Mouse (Mus musculus) MEL (cell line): Measurements from ENCODE around the gene Fam136a. TPM values are rescaled to one million over a fixed set of nuclear protein-coding genes. Genes with fewer than 3 reads are reported as not detected.

Source experiments
- DNase-seq: peaks from one replicate; pipeline ENCODE4 v3.0.0; 2011; ENCODE audit warnings: low read depth, low spot score
- H3K27ac ChIP-seq: 2 replicates; pipeline ENCODE4 v1.5.1; 2012; ENCODE audit warnings: low read depth, mild to moderate bottlenecking, control low read depth, low read length, moderate library complexity; ENCODE audit not compliant: control insufficient read depth
- H3K27me3 ChIP-seq, 2 experiments: fragments of 150-350 bp in 1 of 2; sonication (generic) in 1 of 2; 2 replicates each; pipeline ENCODE4 v1.6.1; 2012; ENCODE audit warnings: low read length in 2 of 2, mild to moderate bottlenecking in 2 of 2, improper control_type of control experiment in 1 of 2, moderate library complexity in 1 of 2; ENCODE audit not compliant: insufficient read depth in 2 of 2, control insufficient read depth in 1 of 2
- H3K36me3 ChIP-seq, 2 experiments: 2 replicates each; pipeline ENCODE4 v1.6.1; 2012 to 2014; ENCODE audit warnings: low read length in 2 of 2, improper control_type of control experiment in 1 of 2, inconsistent platforms in 1 of 2, mild to moderate bottlenecking in 1 of 2; ENCODE audit not compliant: insufficient read depth in 2 of 2, control insufficient read depth in 1 of 2
- H3K4me1 ChIP-seq, 2 experiments: fragments of 150-350 bp in 1 of 2; sonication (generic) in 1 of 2; 2 replicates each; pipeline ENCODE4 v1.6.1; 2012; ENCODE audit warnings: low read length in 2 of 2, improper control_type of control experiment in 1 of 2, mild to moderate bottlenecking in 1 of 2; ENCODE audit not compliant: insufficient read depth in 2 of 2, control insufficient read depth in 1 of 2
- H3K4me3 ChIP-seq, 2 experiments: fragments of 150-350 bp in 1 of 2; sonication (generic) in 1 of 2; 2 replicates each; pipeline ENCODE4 v1.5.1; 2012; ENCODE audit warnings: low read depth in 2 of 2, low read length in 2 of 2, mild to moderate bottlenecking in 2 of 2, moderate library complexity in 2 of 2, control low read depth in 1 of 2, improper control_type of control experiment in 1 of 2; ENCODE audit not compliant: control insufficient read depth in 1 of 2, insufficient read depth in 1 of 2
- H3K79me2 ChIP-seq: 2 replicates; pipeline ENCODE4 v1.6.1; 2012; ENCODE audit warnings: mild to moderate bottlenecking, low read length, moderate library complexity; ENCODE audit not compliant: control insufficient read depth, poor library complexity, insufficient read depth
- H3K9ac ChIP-seq: 2 replicates; pipeline ENCODE4 v1.6.1; 2012; ENCODE audit warnings: low read depth, mild to moderate bottlenecking, control low read depth, low read length, moderate library complexity; ENCODE audit not compliant: control insufficient read depth, poor library complexity, severe bottlenecking
- H3K9me3 ChIP-seq: fragments of 150-350 bp; sonication (generic); replicated peaks from 2 replicates; pipeline ENCODE4 v1.6.1; 2012; ENCODE audit warnings: mild to moderate bottlenecking, low read length, improper control_type of control experiment, moderate library complexity; ENCODE audit not compliant: insufficient read depth
- BHLHE40 ChIP-seq: IDR thresholded peaks from 2 replicates; pipeline ENCODE4 v1.6.1; 2012; ENCODE audit warnings: low read depth, mild to moderate bottlenecking, inconsistent platforms, low read length, improper control_type of control experiment, borderline replicate concordance
- CHD1 ChIP-seq: IDR thresholded peaks from 2 replicates; pipeline ENCODE4 v1.6.1; 2012; ENCODE audit warnings: low read depth, mild to moderate bottlenecking, inconsistent platforms, low read length, improper control_type of control experiment
- E2F4 ChIP-seq: IDR thresholded peaks from 2 replicates; pipeline ENCODE4 v1.6.1; 2011; ENCODE audit warnings: low read depth, low read length, improper control_type of control experiment, borderline replicate concordance
- ELF1 ChIP-seq: IDR thresholded peaks from 2 replicates; pipeline ENCODE4 v1.6.1; 2014; ENCODE audit warnings: low read depth, mild to moderate bottlenecking, inconsistent platforms, low read length, improper control_type of control experiment, moderate library complexity
- EP300 ChIP-seq, 2 experiments: IDR thresholded peaks; 2 replicates each; pipeline ENCODE4 v1.6.1; 2011; ENCODE audit warnings: improper control_type of control experiment in 2 of 2, low read length in 2 of 2, low read depth in 1 of 2, mild to moderate bottlenecking in 1 of 2
- ETS1 ChIP-seq: IDR thresholded peaks from 2 replicates; pipeline ENCODE4 v1.6.1; 2012; ENCODE audit warnings: low read depth, mild to moderate bottlenecking, inconsistent platforms, low read length, improper control_type of control experiment, moderate library complexity
- GABPA ChIP-seq: IDR thresholded peaks from 2 replicates; pipeline ENCODE4 v1.6.1; 2012; ENCODE audit warnings: low read depth, mild to moderate bottlenecking, inconsistent platforms, low read length, improper control_type of control experiment, moderate library complexity
- GATA1 ChIP-seq: IDR thresholded peaks from 2 replicates; pipeline ENCODE4 v1.6.1; 2011; ENCODE audit warnings: low read depth, low read length, improper control_type of control experiment
- HCFC1 ChIP-seq: IDR thresholded peaks from 2 replicates; pipeline ENCODE4 v1.6.1; 2012; ENCODE audit warnings: low read depth, mild to moderate bottlenecking, inconsistent platforms, low read length, improper control_type of control experiment, moderate library complexity
- JUND ChIP-seq: IDR thresholded peaks from 2 replicates; pipeline ENCODE4 v1.6.1; 2011; ENCODE audit warnings: low read depth, mild to moderate bottlenecking, improper control_type of control experiment, low read length
- KAT2A ChIP-seq: conservative IDR thresholded peaks from 2 replicates; pipeline ENCODE4 v1.6.1; 2012; ENCODE audit warnings: low read depth, low read length, improper control_type of control experiment, inconsistent platforms
- MAX ChIP-seq: IDR thresholded peaks from 2 replicates; pipeline ENCODE4 v1.6.1; 2011; ENCODE audit warnings: low read length, improper control_type of control experiment
- MAZ ChIP-seq: IDR thresholded peaks from 2 replicates; pipeline ENCODE4 v1.6.1; 2012; ENCODE audit warnings: low read depth, mild to moderate bottlenecking, inconsistent platforms, low read length, improper control_type of control experiment
- MEF2A ChIP-seq: IDR thresholded peaks from 2 replicates; pipeline ENCODE4 v1.6.1; 2014; ENCODE audit warnings: low read depth, mild to moderate bottlenecking, inconsistent platforms, low read length, improper control_type of control experiment; ENCODE audit not compliant: poor library complexity, insufficient replicate concordance, severe bottlenecking; ENCODE audit errors: extremely low read depth
- MYB ChIP-seq: IDR thresholded peaks from 2 replicates; pipeline ENCODE4 v1.6.1; 2011; ENCODE audit warnings: mild to moderate bottlenecking, low read depth, low read length, improper control_type of control experiment
- MYC ChIP-seq: IDR thresholded peaks from 2 replicates; pipeline ENCODE4 v1.6.1; 2011; ENCODE audit warnings: low read depth, mild to moderate bottlenecking, low read length, improper control_type of control experiment, moderate library complexity
- NRF1 ChIP-seq: IDR thresholded peaks from 2 replicates; pipeline ENCODE4 v1.6.1; 2014; ENCODE audit warnings: low read depth, mild to moderate bottlenecking, inconsistent platforms, low read length, improper control_type of control experiment, moderate library complexity; ENCODE audit not compliant: poor library complexity, insufficient read depth, severe bottlenecking
- POLR2A ChIP-seq, 2 experiments: IDR thresholded peaks; 2 replicates each; pipeline ENCODE4 v1.6.1; 2011 to 2012; ENCODE audit warnings: low read length in 2 of 2, mild to moderate bottlenecking in 2 of 2, control low read depth in 1 of 2, improper control_type of control experiment in 1 of 2, low read depth in 1 of 2, moderate library complexity in 1 of 2; ENCODE audit not compliant: control insufficient read depth in 1 of 2, insufficient read depth in 1 of 2, poor library complexity in 1 of 2
- POLR2AphosphoS5 ChIP-seq: IDR thresholded peaks from 2 replicates; pipeline ENCODE4 v1.6.1; 2012; ENCODE audit warnings: low read depth, borderline replicate concordance, mild to moderate bottlenecking, inconsistent platforms, low read length, moderate library complexity, mixed read lengths
- RCOR1 ChIP-seq: IDR thresholded peaks from 2 replicates; pipeline ENCODE4 v1.6.1; 2012; ENCODE audit warnings: low read depth, mild to moderate bottlenecking, inconsistent platforms, low read length, improper control_type of control experiment
- SIN3A ChIP-seq: IDR thresholded peaks from 2 replicates; pipeline ENCODE4 v1.6.1; 2012; ENCODE audit warnings: low read length, improper control_type of control experiment, inconsistent platforms
- SMC3 ChIP-seq: IDR thresholded peaks from 2 replicates; pipeline ENCODE4 v1.6.1; 2011; ENCODE audit warnings: low read depth, low read length, improper control_type of control experiment
- TAL1 ChIP-seq: IDR thresholded peaks from 2 replicates; pipeline ENCODE4 v1.6.1; 2012; ENCODE audit warnings: mild to moderate bottlenecking, inconsistent platforms, low read length, moderate library complexity, mixed read lengths
- TBP ChIP-seq: IDR thresholded peaks from 2 replicates; pipeline ENCODE4 v1.8.0; 2011; ENCODE audit warnings: low read depth, low read length, improper control_type of control experiment
- TCF12 ChIP-seq: IDR thresholded peaks from 2 replicates; pipeline ENCODE4 v1.6.1; 2014; ENCODE audit warnings: low read depth, mild to moderate bottlenecking, inconsistent platforms, low read length, improper control_type of control experiment, moderate library complexity
- USF1 ChIP-seq: IDR thresholded peaks from 2 replicates; pipeline ENCODE4 v1.6.1; 2014; ENCODE audit warnings: low read depth, mild to moderate bottlenecking, inconsistent platforms, low read length, improper control_type of control experiment, moderate library complexity
- USF2 ChIP-seq, 2 experiments: IDR thresholded peaks; 2 replicates each; pipeline ENCODE4 v1.6.1; 2011 to 2012; ENCODE audit warnings: improper control_type of control experiment in 2 of 2, low read length in 2 of 2, borderline replicate concordance in 1 of 2, inconsistent platforms in 1 of 2, low read depth in 1 of 2, mild to moderate bottlenecking in 1 of 2; ENCODE audit not compliant: insufficient read depth in 1 of 2
- ZKSCAN1 ChIP-seq: IDR thresholded peaks from 2 replicates; pipeline ENCODE4 v1.6.1; 2012; ENCODE audit warnings: low read depth, mild to moderate bottlenecking, inconsistent platforms, low read length, improper control_type of control experiment, moderate library complexity
- ZMIZ1 ChIP-seq: IDR thresholded peaks from 2 replicates; pipeline ENCODE4 v1.6.1; 2012; ENCODE audit warnings: low read depth, mild to moderate bottlenecking, inconsistent platforms, low read length, improper control_type of control experiment, moderate library complexity
- ZNF384 ChIP-seq: IDR thresholded peaks from 2 replicates; pipeline ENCODE4 v1.6.1; 2012; ENCODE audit warnings: low read depth, mild to moderate bottlenecking, inconsistent platforms, low read length, improper control_type of control experiment
- polyA plus RNA-seq, 2 experiments: library from polyadenylated mRNA; stranded (reverse) in 1 of 2; unstranded in 1 of 2; fragments of >175 nt in 1 of 2; fragments of >200 nt in 1 of 2; gene quantifications; 2 replicates each; pipeline versions ENCODE4 v1.2.1 to v1.2.4; 2012; ENCODE audit warnings: low replicate concordance in 2 of 2, low read depth in 1 of 2; ENCODE audit not compliant: insufficient read length in 2 of 2, insufficient read depth in 1 of 2, missing spikeins in 1 of 2
- total RNA-seq: library from RNA; depleted of rRNA; stranded (reverse); fragments of 300-350 nt; gene quantifications from 2 replicates; pipeline ENCODE4 v1.2.3, GENCODE M21; 2012

The Fam136a gene
- total and polyA plus RNA-seq, 3 experiments = 53.0 to 89.2 TPM; not detected in 1

- H3K27me3 ChIP-seq = no peaks in the 10 kb centered on the region
- H3K4me1 ChIP-seq = peaks cover 9 to 18% of the 10 kb centered on the region in 2 experiments
- H3K9ac ChIP-seq = no peak overlapping the region
- no peaks in the 10 kb centered on the region for H3K9me3 ChIP-seq
- DNase-seq = no peak
- H3K27ac ChIP-seq = no peak overlapping the region
- no peaks in the 10 kb centered on the region; the same call in 1 of the 2 replicates for H3K79me2 ChIP-seq
- H3K36me3 ChIP-seq = peaks cover 7 to 19% of the 10 kb centered on the region in 2 experiments
- TF ChIP-seq ZNF384 (no peak), MAX (no peak), RCOR1 (no peak), MAZ (no peak), MYB (no peak), TBP (no peak), HCFC1 (no peak), CHD1 (no peak), USF2 (IDR thresholded peaks at IDR 0.05; ENCODE audit: borderline replicate concordance in 1 of 2, insufficient read depth in 1 of 2, low read depth in 1 of 2, low read length in 2 of 2) (no peak), SMC3 (no peak), BHLHE40 (no peak), TCF12 (no peak), SIN3A (no peak), ZMIZ1 (no peak), GATA1 (no peak), ZKSCAN1 (no peak), POLR2AphosphoS5 (no peak), ELF1 (no peak)
- no peak overlapping the region for H3K4me3 ChIP-seq
Measured at GRCm38 (mm10) chr6:86382551-86382950, 17.1 kb downstream of the Fam136a start.

GRCm38 (mm10) chr6:86383370-86383769 is 17.9 kb downstream of the Fam136a start:
- no peaks in the 10 kb centered on the region for H3K27me3 ChIP-seq
- no peaks in the 10 kb centered on the region; the same call in 1 of the 2 replicates for H3K79me2 ChIP-seq
- H3K4me1 ChIP-seq = peaks cover 9 to 18% of the 10 kb centered on the region in 2 experiments
- H3K4me3 ChIP-seq = no peak overlapping the region
- no peaks in the 10 kb centered on the region for H3K9me3 ChIP-seq
- H3K9ac ChIP-seq = no peak overlapping the region
- TF ChIP-seq GABPA (no peak), USF1 (no peak), ETS1 (no peak), MYC (no peak), MEF2A (no peak), ZNF384 (no peak), TAL1 (no peak), SMC3 (no peak), E2F4 (no peak), NRF1 (no peak), JUND (no peak), ZKSCAN1 (no peak), RCOR1 (no peak), POLR2A (IDR thresholded peaks at IDR 0.05; ENCODE audit: control insufficient read depth in 1 of 2, insufficient read depth in 1 of 2, low read depth in 1 of 2, low read length in 2 of 2, poor library complexity in 1 of 2) (no peak), EP300 (IDR thresholded peaks at IDR 0.05; ENCODE audit: low read depth in 1 of 2, low read length in 2 of 2) (no peak), HCFC1 (no peak), KAT2A (no peak), MAX (no peak)
- H3K27ac ChIP-seq = peak overlapping the region; percentile 12; the same call in 1 of the 2 replicates
- H3K36me3 ChIP-seq = peaks cover 2 to 19% of the 10 kb centered on the region in 2 experiments
- no peak for DNase-seq
